24 mouse cellular contexts compared by ENCODE assay signal in genomic region chr17:26726674-26727073, GRCm38 (mm10). TPM values are rescaled to one million over a fixed set of nuclear protein-coding genes. Genes with fewer than 3 reads are reported as not detected.
DNase-seq lines count a peak whose midpoint lies in the region; ATAC-seq and TF ChIP-seq lines count a peak whose summit lies in the region.
"Had no signal": no experiment of that assay in that cellular context is flagged by ENCODE, and none has a peak within 500 bp of the region (broad histone marks: within the 10 kb centered on the region; RNA-seq: fewer than 3 reads in every experiment).

No protein-coding gene starts in this region.

- no peak overlapping the region for H3K9ac ChIP-seq in lung, postnatal 0 days (replicated peaks; ENCODE audit: low read depth)
- H3K9ac ChIP-seq in intestine, embryonic 16.5 days (ENCODE audit: low read depth, low read length): no peak overlapping the region
- H3K9ac ChIP-seq in kidney, embryonic 16.5 days (replicated peaks; ENCODE audit: low read length): no peak overlapping the region
- H3K9ac ChIP-seq in stomach, postnatal 0 days (ENCODE audit: low read length): no peak overlapping the region
- H3K9ac ChIP-seq: embryonic facial prominence, embryonic 12.5 days; embryonic facial prominence, embryonic 15.5 days; forebrain, embryonic 15.5 days; heart, embryonic 13.5 days; hindbrain, embryonic 12.5 days; hindbrain, embryonic 15.5 days had no signal

- no peak for TF ChIP-seq EP300 in lung, postnatal 0 days (IDR thresholded peaks at IDR 0.05)
- TF ChIP-seq EP300 in stomach, postnatal 0 days (optimal IDR thresholded peaks at IDR 0.05): no peak

- no peak overlapping the region for H3K4me3 ChIP-seq in lung, postnatal 0 days (ENCODE audit: low read depth, low read length)
- H3K4me3 ChIP-seq in intestine, embryonic 16.5 days (ENCODE audit: low read length): no peak overlapping the region
- no peak overlapping the region for H3K4me3 ChIP-seq in kidney, embryonic 16.5 days (ENCODE audit: low read length)
- H3K4me3 ChIP-seq in stomach, postnatal 0 days (ENCODE audit: low read depth, low read length): no peak overlapping the region
- H3K4me3 ChIP-seq: embryonic facial prominence, embryonic 12.5 days; embryonic facial prominence, embryonic 15.5 days; forebrain, embryonic 15.5 days; heart, adult 2 months; heart, embryonic 10.5 days; heart, embryonic 13.5 days; hindbrain, embryonic 12.5 days; hindbrain, embryonic 15.5 days had no signal

- WGBS in lung, postnatal 0 days: 50% methylated on average over 1 of the region's 1 CpGs
- WGBS in intestine, embryonic 16.5 days: 97% methylated on average over 1 of the region's 1 CpGs
- WGBS in kidney, embryonic 16.5 days: 65% methylated on average over 1 of the region's 1 CpGs
- 69% methylated on average over 1 of the region's 1 CpGs for WGBS in stomach, postnatal 0 days

- peaks cover 21% of the 10 kb centered on the region; the same call in 1 of the 2 replicates for H3K4me1 ChIP-seq in lung, postnatal 0 days (ENCODE audit: insufficient read depth, low read depth, low read length)
- peaks cover 2% of the 10 kb centered on the region; the same call in 1 of the 2 replicates for H3K4me1 ChIP-seq in intestine, embryonic 16.5 days (ENCODE audit: control insufficient read depth, insufficient read depth, low read length)
- H3K4me1 ChIP-seq in kidney, embryonic 16.5 days (ENCODE audit: insufficient read depth, low read length): peaks cover 5% of the 10 kb centered on the region
- H3K4me1 ChIP-seq in stomach, postnatal 0 days (replicated peaks; ENCODE audit: control insufficient read depth, insufficient read depth): no peaks in the 10 kb centered on the region
- H3K4me1 ChIP-seq: embryonic facial prominence, embryonic 12.5 days; embryonic facial prominence, embryonic 15.5 days; forebrain, embryonic 15.5 days; heart, embryonic 10.5 days; hindbrain, embryonic 12.5 days; hindbrain, embryonic 15.5 days had no signal

- no peaks in the 10 kb centered on the region for H3K9me3 ChIP-seq in lung, postnatal 0 days (ENCODE audit: low read length)
- H3K9me3 ChIP-seq in intestine, embryonic 16.5 days (ENCODE audit: control insufficient read depth, low read length): no peaks in the 10 kb centered on the region
- H3K9me3 ChIP-seq in kidney, embryonic 16.5 days (ENCODE audit: low read length): no peaks in the 10 kb centered on the region
- no peaks in the 10 kb centered on the region for H3K9me3 ChIP-seq in stomach, postnatal 0 days (ENCODE audit: control insufficient read depth, low read length)
- H3K9me3 ChIP-seq: embryonic facial prominence, embryonic 12.5 days; embryonic facial prominence, embryonic 15.5 days; forebrain, embryonic 15.5 days; G1E; heart, embryonic 10.5 days; heart, embryonic 13.5 days; hindbrain, embryonic 12.5 days; hindbrain, embryonic 15.5 days had no signal

- H3K27ac ChIP-seq in lung, postnatal 0 days (ENCODE audit: low read length): peak overlapping the region; percentile 62; the same call in 1 of the 2 replicates
- no peak overlapping the region for H3K27ac ChIP-seq in intestine, embryonic 16.5 days (ENCODE audit: low read length)
- H3K27ac ChIP-seq in kidney, embryonic 16.5 days (ENCODE audit: low read length): no peak overlapping the region
- H3K27ac ChIP-seq in stomach, postnatal 0 days (replicated peaks): no peak overlapping the region
- H3K27ac ChIP-seq: embryonic facial prominence, embryonic 12.5 days; embryonic facial prominence, embryonic 15.5 days; forebrain, embryonic 15.5 days; heart, adult 2 months; heart, embryonic 10.5 days; heart, embryonic 13.5 days; hindbrain, embryonic 12.5 days; hindbrain, embryonic 15.5 days had no signal

- ATAC-seq in lung, postnatal 0 days: no peak
- ATAC-seq in monocyte, adult 5-6 weeks (replicated peaks; ENCODE audit: insufficient number of reproducible peaks, low FRiP score, low TSS enrichment, poor library complexity, severe bottlenecking): 0 out of 2 replicates have a peak, but pooled peaks have one; percentile 63
- no peak for ATAC-seq in intestine, embryonic 16.5 days
- ATAC-seq in kidney, embryonic 16.5 days (ENCODE audit: low FRiP score, low TSS enrichment): no peak
- ATAC-seq in stomach, postnatal 0 days (ENCODE audit: low FRiP score, low TSS enrichment): no peak
- ATAC-seq: forebrain, embryonic 15.5 days had no signal

- H3K4me2 ChIP-seq in lung, postnatal 0 days (replicated peaks; ENCODE audit: low read depth, low read length): no peak overlapping the region
- no peak overlapping the region for H3K4me2 ChIP-seq in intestine, embryonic 16.5 days (ENCODE audit: low read depth, low read length)
- H3K4me2 ChIP-seq in kidney, embryonic 16.5 days (replicated peaks; ENCODE audit: low read depth, low read length): no peak overlapping the region
- no peak overlapping the region for H3K4me2 ChIP-seq in stomach, postnatal 0 days (replicated peaks; ENCODE audit: low read depth)
- H3K4me2 ChIP-seq: embryonic facial prominence, embryonic 12.5 days; embryonic facial prominence, embryonic 15.5 days; forebrain, embryonic 15.5 days; heart, embryonic 13.5 days; hindbrain, embryonic 12.5 days; hindbrain, embryonic 15.5 days had no signal

- no peak for DNase-seq in lung, postnatal 0 days (ENCODE audit: low spot score)
- no peak for DNase-seq in lung, postnatal 36 days
- peak; percentile 84 for DNase-seq in A20 (ENCODE audit: low read depth, low spot score)
- no peak for DNase-seq in stomach, postnatal 0 days (ENCODE audit: low spot score)
- DNase-seq: adrenal gland, adult 2 months; adrenal gland, postnatal 14 days; cerebellum, adult 11 months; cerebellum, adult 2 months; cerebellum, adult 9-11 months; cerebellum, postnatal 25 days; gastrocnemius, postnatal 25 days; heart, adult 2 months; heart, postnatal 14 days had no signal

- H3K27me3 ChIP-seq in lung, postnatal 0 days (replicated peaks; ENCODE audit: insufficient read depth, low read length): no peaks in the 10 kb centered on the region
- H3K27me3 ChIP-seq in intestine, embryonic 16.5 days (replicated peaks; ENCODE audit: control insufficient read depth, insufficient read depth, low read length): no peaks in the 10 kb centered on the region
- H3K27me3 ChIP-seq in kidney, embryonic 16.5 days (ENCODE audit: insufficient read depth, low read length): no peaks in the 10 kb centered on the region
- no peaks in the 10 kb centered on the region for H3K27me3 ChIP-seq in stomach, postnatal 0 days (ENCODE audit: control insufficient read depth, insufficient read depth, low read length)
- H3K27me3 ChIP-seq: embryonic facial prominence, embryonic 12.5 days; embryonic facial prominence, embryonic 15.5 days; forebrain, embryonic 15.5 days; heart, embryonic 13.5 days; hindbrain, embryonic 12.5 days; hindbrain, embryonic 15.5 days had no signal

- no peak for TF ChIP-seq CTCF in lung, postnatal 0 days (IDR thresholded peaks at IDR 0.05)
- no peak for TF ChIP-seq CTCF in stomach, postnatal 0 days (IDR thresholded peaks at IDR 0.05; ENCODE audit: low read depth)

- H3K36me3 ChIP-seq in lung, postnatal 0 days (ENCODE audit: insufficient read depth, low read length): no peaks in the 10 kb centered on the region
- no peaks in the 10 kb centered on the region for H3K36me3 ChIP-seq in intestine, embryonic 16.5 days (ENCODE audit: control insufficient read depth, insufficient read depth, low read length)
- H3K36me3 ChIP-seq in kidney, embryonic 16.5 days (ENCODE audit: insufficient read depth, low read length): no peaks in the 10 kb centered on the region
- H3K36me3 ChIP-seq in stomach, postnatal 0 days (ENCODE audit: control insufficient read depth, insufficient read depth, low read length): no peaks in the 10 kb centered on the region
- H3K36me3 ChIP-seq: embryonic facial prominence, embryonic 12.5 days; embryonic facial prominence, embryonic 15.5 days; forebrain, embryonic 15.5 days; heart, embryonic 10.5 days; heart, embryonic 13.5 days; hindbrain, embryonic 12.5 days; hindbrain, embryonic 15.5 days had no signal

RNA-seq across cellular contexts. Expression of gene Crebrf, which starts 11.2 kb away (rescaled TPM):
- 37.2 and 38.7 TPM in 2 replicates for polyA plus RNA-seq in lung, postnatal 0 days (2015; fragmentation: Nextera tagmentation; extraction: Ambion mirVana)
- total RNA-seq in monocyte, adult 5-6 weeks (2017): 79.3 to 106 TPM (median 83.5 TPM) in 3 replicates
- 8.1 and 9.4 TPM in 2 replicates for polyA plus RNA-seq in intestine, embryonic 16.5 days (2015; fragmentation: Nextera tagmentation; extraction: Ambion mirVana)
- polyA plus RNA-seq in kidney, embryonic 16.5 days (2015; fragmentation: Nextera tagmentation; extraction: Ambion mirVana): 5.0 and 9.2 TPM in 2 replicates
- 6.1 and 9.3 TPM in 2 replicates for polyA plus RNA-seq in stomach, postnatal 0 days (2015; fragmentation: Nextera tagmentation; extraction: Ambion mirVana)

RNA-seq across cellular contexts. Expression of gene Bnip1, which starts 54.2 kb away (rescaled TPM):
- 22.6 and 23.7 TPM in 2 replicates for polyA plus RNA-seq in lung, postnatal 0 days (2015; fragmentation: Nextera tagmentation; extraction: Ambion mirVana)
- 14.3 to 19.8 TPM (median 16.1 TPM) in 3 replicates for total RNA-seq in monocyte, adult 5-6 weeks (2017)
- polyA plus RNA-seq in intestine, embryonic 16.5 days (2015; fragmentation: Nextera tagmentation; extraction: Ambion mirVana): 47.6 and 52.0 TPM in 2 replicates
- polyA plus RNA-seq in kidney, embryonic 16.5 days (2015; fragmentation: Nextera tagmentation; extraction: Ambion mirVana): 53.1 and 57.4 TPM in 2 replicates
- 33.3 and 33.9 TPM in 2 replicates for polyA plus RNA-seq in stomach, postnatal 0 days (2015; fragmentation: Nextera tagmentation; extraction: Ambion mirVana)
